Mouse (Mus musculus) granulocyte monocyte progenitor cell, adult 5-6 weeks (primary cell): ENCODE results near the gene Znrf4. TPM values are rescaled to one million over a fixed set of nuclear protein-coding genes. Genes with fewer than 3 reads are reported as not detected.
A peak's percentile ranks its signal among the peaks of the same experiment; 100 is the strongest.

Experiments
- ATAC-seq: replicated peaks from 2 replicates; pipeline ENCODE4 v1.8.0; 2016; ENCODE audit warnings: mild to moderate bottlenecking, moderate TSS enrichment, inconsistent platforms; ENCODE audit not compliant: poor library complexity, severe bottlenecking
- total RNA-seq, 2 experiments: library from RNA; stranded (forward) in 1 of 2; stranded (reverse) in 1 of 2; fragments of 200-712, 200-1000 nt in 1 of 2; fragments of >200 nt in 1 of 2; fragmentation: Nextera tagmentation in 1 of 2; gene quantifications; 2 replicates each; pipeline ENCODE4 v1.2.3; 2014 to 2017

Gene Znrf4
- total RNA-seq, 2 experiments from 2014 or later = not detected

DNA sequence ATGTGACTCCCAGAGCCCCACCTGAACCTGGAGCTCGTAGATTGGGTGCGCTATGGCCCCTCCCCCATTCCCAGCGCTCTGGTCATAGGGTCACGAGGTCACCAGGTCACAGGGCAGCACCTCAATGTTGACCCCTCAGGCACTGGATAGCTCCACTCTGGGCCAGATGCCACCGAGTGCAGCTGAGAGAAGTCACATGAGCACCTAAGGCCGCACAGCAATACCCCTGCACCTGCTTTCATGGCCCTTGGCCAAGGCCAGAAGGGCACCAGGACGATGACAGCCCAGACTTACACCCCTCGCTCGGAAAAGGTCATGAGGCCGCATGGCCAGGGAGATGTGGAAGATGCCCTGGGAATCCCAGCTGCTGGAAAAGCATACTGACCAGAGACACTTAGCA is 41.7 kb downstream of the Znrf4 start:
- no peak for ATAC-seq

DNA sequence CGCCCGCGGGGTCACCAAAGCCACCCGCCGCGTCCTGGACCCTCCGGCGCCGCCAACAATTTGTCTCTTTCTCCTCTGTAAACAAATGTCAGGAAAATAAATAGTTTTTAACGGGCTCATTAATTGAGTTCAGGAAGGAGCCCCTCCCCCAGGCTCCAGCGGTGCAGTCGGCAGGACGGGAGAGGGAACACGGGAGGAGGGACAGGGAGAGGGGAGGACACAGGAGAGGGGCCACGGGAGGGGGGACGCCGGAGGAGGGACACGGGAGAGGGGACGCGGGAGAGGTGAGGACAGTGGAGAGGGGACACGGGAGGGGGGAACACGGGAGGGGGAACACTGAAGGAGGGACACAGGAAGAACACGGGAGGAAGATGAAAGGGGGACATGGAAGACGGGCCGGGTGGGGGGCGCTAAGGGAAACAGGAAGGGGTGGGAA is 42.2 kb downstream of the Znrf4 start:
- ATAC-seq = no peak

DNA sequence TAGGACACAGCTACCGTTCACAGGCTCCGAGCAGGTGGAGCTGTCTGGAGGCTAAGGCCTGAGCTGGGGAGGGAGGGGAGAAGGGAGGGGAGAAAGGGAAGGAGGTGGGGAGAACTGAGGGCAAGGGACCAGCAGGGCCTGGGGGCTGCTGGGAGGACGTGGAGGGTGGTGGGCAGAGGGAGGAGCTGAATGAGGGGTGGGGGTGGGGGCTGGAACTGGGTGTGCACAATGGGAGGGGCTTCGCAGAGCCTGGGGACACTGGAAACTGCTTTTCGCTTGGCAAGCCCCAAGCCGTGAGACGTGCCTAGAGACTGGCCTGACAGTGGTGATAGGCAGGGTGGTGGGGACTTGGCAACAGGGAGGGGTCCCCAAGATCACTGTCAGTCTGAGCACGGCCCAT is 43.0 kb downstream of the Znrf4 start:
- no peak for ATAC-seq

DNA sequence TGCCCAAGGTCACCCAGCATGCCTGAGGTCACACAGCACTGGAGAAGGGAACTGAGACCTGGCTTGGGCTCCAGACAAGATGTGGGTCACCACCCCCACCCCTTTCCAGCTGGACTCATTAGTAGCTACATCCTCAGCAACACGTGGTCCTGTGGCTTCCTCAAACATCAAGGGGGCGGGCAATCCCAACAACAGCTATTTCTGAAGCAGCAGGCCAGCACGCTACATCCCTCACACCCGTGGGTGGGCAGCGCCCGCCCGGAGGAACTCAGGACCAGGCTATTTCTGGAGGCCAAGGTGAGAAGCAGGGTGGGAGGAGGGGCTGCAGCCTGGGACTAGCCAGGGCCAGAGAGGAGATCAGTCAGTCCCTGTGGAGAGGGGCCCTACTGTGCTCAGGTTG is 43.4 kb downstream of the Znrf4 start:
- ATAC-seq = peak; percentile 73

DNA sequence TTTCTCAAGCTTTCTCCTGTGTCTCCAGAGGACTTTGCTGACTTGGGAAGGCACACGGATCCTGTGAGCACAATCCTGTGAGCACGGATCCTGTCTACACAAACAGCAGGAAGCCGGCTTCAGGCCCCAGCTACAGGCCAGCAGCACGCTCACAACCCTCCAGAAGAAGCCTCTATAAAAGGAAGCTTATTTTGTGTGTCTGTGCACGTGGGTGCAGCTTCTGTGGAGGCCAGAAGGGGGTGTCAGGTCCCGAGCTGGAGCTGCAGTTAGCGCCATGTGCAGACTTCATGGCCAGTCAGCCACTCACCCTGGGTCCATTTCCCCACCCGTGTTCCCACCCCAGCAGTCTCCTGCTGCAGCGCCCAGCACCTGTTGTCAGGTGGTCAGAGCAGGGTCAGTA is 43.9 kb downstream of the Znrf4 start:
- no peak for ATAC-seq

DNA sequence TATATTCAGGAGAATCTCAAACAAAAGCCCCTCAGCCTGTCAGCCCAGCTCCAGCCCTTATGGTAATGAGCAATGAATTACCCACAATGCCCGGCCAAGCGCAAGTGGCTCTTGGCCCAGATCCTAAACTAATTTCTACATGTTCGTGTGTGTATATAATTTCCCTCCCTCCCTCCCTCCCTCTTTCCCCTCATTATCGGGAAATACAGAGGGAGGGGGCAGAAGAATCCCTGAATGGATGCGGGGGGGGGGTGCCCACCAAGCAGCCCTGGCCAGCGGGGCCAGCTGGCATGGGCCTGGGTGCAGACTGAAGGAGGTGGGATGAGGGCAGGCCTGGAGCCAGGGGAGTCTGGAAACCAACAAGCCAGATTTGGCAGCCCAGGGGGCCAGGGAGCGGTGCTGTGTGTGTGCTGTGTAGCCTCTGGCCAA is 44.8 kb downstream of the Znrf4 start:
- ATAC-seq = no peak

DNA sequence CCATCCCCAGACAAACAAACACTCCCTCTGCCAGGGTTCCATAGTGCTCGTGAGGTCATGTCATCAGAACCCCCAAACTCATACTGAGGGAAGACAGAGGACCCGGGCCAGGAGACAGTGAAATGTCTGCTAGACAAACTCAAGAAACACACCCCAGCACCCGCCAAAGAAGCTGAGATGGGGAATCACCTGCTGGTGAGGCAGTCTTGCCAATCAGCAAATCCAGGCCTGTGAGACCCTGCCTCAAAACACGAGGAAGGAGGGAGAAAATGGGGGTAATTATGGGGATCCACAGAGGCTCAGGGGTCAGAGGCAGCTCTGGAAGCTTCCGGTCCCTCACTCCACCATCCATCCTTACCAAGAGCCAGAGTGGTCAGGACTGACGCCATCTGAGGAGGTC is 45.5 kb downstream of the Znrf4 start:
- no peak for ATAC-seq

DNA sequence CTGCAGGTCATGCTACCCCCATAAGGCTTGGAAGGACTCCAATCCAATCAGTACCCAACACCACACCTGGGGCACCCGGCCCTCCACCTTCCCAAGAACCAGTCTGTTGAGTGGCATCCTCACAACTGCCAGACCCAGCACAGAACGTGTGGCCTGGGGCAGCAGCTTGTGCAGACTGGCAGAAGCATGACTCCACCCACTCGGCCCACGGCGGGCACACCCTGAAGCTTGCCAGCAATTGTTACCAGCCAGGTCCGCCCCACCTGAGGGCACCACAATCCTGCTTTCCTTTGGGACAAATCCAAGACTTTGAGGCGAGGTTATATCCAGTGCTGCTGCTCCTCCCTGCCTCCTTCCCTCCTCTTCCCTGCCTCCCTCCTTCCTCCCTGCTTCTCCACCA is 47.4 kb downstream of the Znrf4 start:
- no peak for ATAC-seq

DNA sequence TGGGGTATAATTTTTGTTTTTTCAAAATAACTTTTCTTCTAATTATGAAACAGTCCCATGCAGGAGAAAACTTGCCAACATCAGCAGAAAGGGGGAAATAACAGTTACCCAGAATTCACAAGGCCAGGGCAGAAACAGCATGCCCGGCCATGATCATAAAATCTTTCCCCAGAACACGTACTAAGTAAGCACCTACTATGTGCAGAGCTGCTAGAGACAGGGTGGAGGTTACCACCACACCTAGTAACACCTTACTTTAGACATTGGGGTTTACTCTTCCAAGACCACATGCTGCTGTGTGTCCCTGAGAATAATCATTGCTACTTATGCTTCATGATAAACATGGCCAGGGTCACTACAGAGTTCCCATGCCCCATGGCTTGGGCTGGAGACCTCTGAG is 47.9 kb downstream of the Znrf4 start:
- no peak for ATAC-seq

DNA sequence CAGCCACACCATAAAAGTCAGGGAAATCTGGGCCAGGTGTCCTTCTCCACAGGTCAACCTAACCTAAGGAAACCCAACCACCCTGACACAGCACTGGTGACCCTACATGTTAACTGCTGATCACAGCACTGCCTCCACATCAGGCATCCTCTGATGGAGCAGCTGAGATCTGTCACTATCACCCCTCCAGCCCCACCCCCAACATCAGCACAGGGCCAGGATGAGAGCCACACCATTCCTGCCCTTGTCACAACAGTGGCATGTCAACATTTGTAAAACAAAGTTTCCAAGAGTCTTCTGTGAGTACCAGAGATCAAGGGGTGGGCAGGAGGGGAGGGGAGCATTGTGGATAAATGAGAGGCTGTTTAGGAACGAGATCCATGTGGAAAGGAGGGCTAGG is 48.7 kb downstream of the Znrf4 start:
- no peak for ATAC-seq

DNA sequence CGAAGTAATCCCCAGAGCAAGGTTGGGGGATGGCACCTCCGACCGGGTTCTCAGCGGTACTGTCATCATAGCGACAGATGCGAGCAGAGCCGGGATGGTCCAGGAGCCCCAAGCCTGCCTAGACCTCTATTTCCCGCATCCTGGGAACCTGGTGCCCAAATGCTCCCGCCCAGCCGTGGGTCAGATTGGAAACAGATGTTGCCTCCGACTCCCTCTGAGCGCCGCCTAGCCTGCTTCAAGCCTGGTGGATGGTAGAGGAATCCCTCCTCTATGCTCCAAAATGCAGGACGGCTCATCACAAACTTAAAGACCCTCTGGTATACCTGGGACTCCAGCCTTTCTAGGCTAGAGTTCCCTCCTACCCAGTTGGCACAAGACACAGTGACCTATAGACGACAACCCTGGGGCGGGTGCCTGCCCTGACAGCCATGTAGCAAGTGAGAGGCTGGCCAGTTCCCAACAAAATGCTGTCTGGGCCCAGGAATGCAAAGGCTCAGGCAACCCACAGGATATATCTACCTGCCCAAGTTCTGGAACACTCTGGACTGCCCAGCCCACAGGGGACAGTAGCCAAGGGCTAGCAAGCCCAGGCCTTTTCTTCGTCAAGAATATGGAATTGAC is 49.3 kb downstream of the Znrf4 start:
- ATAC-seq = no peak

DNA sequence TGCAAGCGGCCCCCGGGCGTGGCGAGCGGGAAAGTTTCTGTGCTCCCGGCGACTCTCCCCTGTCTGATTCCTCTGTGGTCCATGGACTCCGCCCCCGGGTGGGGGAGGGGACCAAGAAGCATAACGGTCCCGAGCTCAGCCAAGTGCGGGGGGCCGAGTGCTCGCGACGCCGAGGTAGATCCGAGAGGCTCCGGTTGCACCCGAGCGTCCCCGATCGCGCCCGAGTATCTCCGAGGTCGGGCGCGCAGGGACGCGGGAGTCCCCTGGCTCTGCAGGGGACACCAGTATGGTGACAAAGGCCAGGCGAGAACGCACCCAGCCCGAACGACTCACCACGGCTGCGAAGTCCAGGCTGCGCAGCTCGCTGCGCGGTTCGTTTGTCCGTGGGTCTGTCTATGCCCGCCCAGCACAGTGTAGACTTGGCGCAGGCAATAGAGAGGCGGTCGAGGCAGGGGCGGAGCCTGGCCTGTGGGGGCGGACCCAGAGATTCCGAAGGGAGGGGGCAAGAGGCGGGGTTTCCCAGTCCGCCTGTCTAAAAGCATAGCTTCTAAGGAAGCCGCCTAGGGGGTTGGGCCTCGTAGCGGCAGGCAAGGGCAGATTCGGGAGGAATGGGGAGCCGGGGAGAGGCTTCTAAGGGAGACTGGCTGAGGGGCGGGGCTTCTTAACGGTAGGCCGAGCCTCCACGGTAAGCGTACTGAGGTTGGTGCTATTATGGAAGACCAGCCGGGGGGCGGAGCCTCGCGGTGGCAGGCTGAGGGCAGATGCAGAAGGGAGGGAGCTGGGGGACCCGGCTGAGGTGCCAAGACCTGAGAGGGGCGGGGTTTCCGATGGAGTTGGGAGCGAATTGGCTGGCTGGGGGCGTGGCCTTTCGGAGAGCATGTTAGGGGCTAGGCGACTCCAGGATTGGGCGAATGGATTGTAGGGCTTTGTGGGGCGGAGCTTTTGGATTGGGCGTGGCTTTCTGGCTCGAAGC is 50.2 kb downstream of the Znrf4 start:
- ATAC-seq = peak; percentile 80

Other genes with a start within 250 kb of the Znrf4 start
- gene Ticam1, start 235.6 kb downstream of the Znrf4 start, total RNA-seq (2014; fragmentation: Nextera tagmentation) = 8.2 and 14.5 TPM in 2 replicates
- gene Ticam1, start 235.6 kb downstream of the Znrf4 start, total RNA-seq (2017) = 2.7 and 6.1 TPM in 2 replicates
- gene Plin3, start 219.6 kb downstream of the Znrf4 start, total RNA-seq (2014; fragmentation: Nextera tagmentation) = 17.0 and 19.3 TPM in 2 replicates
- gene Plin3, start 219.6 kb downstream of the Znrf4 start, total RNA-seq (2017) = 29.0 and 29.2 TPM in 2 replicates
- gene Arrdc5, start 212.1 kb downstream of the Znrf4 start, total RNA-seq (2014; fragmentation: Nextera tagmentation) = not detected in 2 replicates
- not detected in 2 replicates for gene Arrdc5, start 212.1 kb downstream of the Znrf4 start, total RNA-seq (2017)
- 149 and 159 TPM in 2 replicates for gene Uhrf1, start 209.1 kb downstream of the Znrf4 start, total RNA-seq (2014; fragmentation: Nextera tagmentation)
- 168 and 171 TPM in 2 replicates for gene Uhrf1, start 209.1 kb downstream of the Znrf4 start, total RNA-seq (2017)
- 7.7 and 13.3 TPM in 2 replicates for gene Kdm4b, start 186.4 kb downstream of the Znrf4 start, total RNA-seq (2014; fragmentation: Nextera tagmentation)
- 5.7 and 8.9 TPM in 2 replicates for gene Kdm4b, start 186.4 kb downstream of the Znrf4 start, total RNA-seq (2017)
- 62.2 and 73.5 TPM in 2 replicates for gene Ptprs, start 35.9 kb downstream of the Znrf4 start, total RNA-seq (2014; fragmentation: Nextera tagmentation)
- 45.1 and 59.2 TPM in 2 replicates for gene Ptprs, start 35.9 kb downstream of the Znrf4 start, total RNA-seq (2017)
- gene Gm20219, start 42.0 kb upstream of the Znrf4 start, total RNA-seq (2014; fragmentation: Nextera tagmentation) = 0.84 and 1.1 TPM in 2 replicates
- gene Gm20219, start 42.0 kb upstream of the Znrf4 start, total RNA-seq (2017) = 0.41 TPM in 1 of 2 replicates, not detected in the other
- gene Safb2, start 72.2 kb upstream of the Znrf4 start, total RNA-seq (2014; fragmentation: Nextera tagmentation) = 99.5 and 132 TPM in 2 replicates
- 66.4 and 76.5 TPM in 2 replicates for gene Safb2, start 72.2 kb upstream of the Znrf4 start, total RNA-seq (2017)
- 69.1 and 99.9 TPM in 2 replicates for gene Safb, start 72.4 kb upstream of the Znrf4 start, total RNA-seq (2014; fragmentation: Nextera tagmentation)
- gene Safb, start 72.4 kb upstream of the Znrf4 start, total RNA-seq (2017) = 72.9 and 77.2 TPM in 2 replicates
- 140 and 159 TPM in 2 replicates for gene 2410015M20Rik, start 97.3 kb upstream of the Znrf4 start, total RNA-seq (2014; fragmentation: Nextera tagmentation)
- 147 and 185 TPM in 2 replicates for gene 2410015M20Rik, start 97.3 kb upstream of the Znrf4 start, total RNA-seq (2017)
- gene Rpl36, start 101.0 kb upstream of the Znrf4 start, total RNA-seq (2014; fragmentation: Nextera tagmentation) = 1,578 and 3,268 TPM in 2 replicates
- gene Rpl36, start 101.0 kb upstream of the Znrf4 start, total RNA-seq (2017) = 2,318 and 2,523 TPM in 2 replicates
- 38.2 and 45.5 TPM in 2 replicates for gene Lonp1, start 114.5 kb upstream of the Znrf4 start, total RNA-seq (2014; fragmentation: Nextera tagmentation)
- 64.1 and 68.4 TPM in 2 replicates for gene Lonp1, start 114.5 kb upstream of the Znrf4 start, total RNA-seq (2017)
- gene Catsperd, start 115.7 kb upstream of the Znrf4 start, total RNA-seq (2014; fragmentation: Nextera tagmentation) = not detected in 2 replicates
- 0.77 TPM in 1 of 2 replicates, not detected in the other for gene Catsperd, start 115.7 kb upstream of the Znrf4 start, total RNA-seq (2017)
- 43.9 and 64.7 TPM in 2 replicates for gene Ranbp3, start 160.9 kb upstream of the Znrf4 start, total RNA-seq (2014; fragmentation: Nextera tagmentation)
- gene Ranbp3, start 160.9 kb upstream of the Znrf4 start, total RNA-seq (2017) = 57.2 and 70.1 TPM in 2 replicates
- 134 and 201 TPM in 2 replicates for gene Ndufa11, start 205.3 kb upstream of the Znrf4 start, total RNA-seq (2014; fragmentation: Nextera tagmentation)
- gene Ndufa11, start 205.3 kb upstream of the Znrf4 start, total RNA-seq (2017) = 99.5 and 106 TPM in 2 replicates
- 5.3 and 9.1 TPM in 2 replicates for gene Vmac, start 205.6 kb upstream of the Znrf4 start, total RNA-seq (2014; fragmentation: Nextera tagmentation)
- 3.7 and 9.1 TPM in 2 replicates for gene Vmac, start 205.6 kb upstream of the Znrf4 start, total RNA-seq (2017)
- gene Nrtn, start 245.1 kb upstream of the Znrf4 start, total RNA-seq (2014; fragmentation: Nextera tagmentation) = not detected in 2 replicates
- gene Nrtn, start 245.1 kb upstream of the Znrf4 start, total RNA-seq (2017) = not detected in 2 replicates